Mouse (Mus musculus): ENCODE measurements around the gene Angel2. TPM values are rescaled to one million over a fixed set of nuclear protein-coding genes. Genes with fewer than 3 reads are reported as not detected.

Gene Angel2
- polyA plus RNA-seq, 1 experiment from 2014 or later, result 65.5 TPM

- Histone ChIP-seq H3K9me3 (ENCODE audit: control insufficient read depth, low read length) (no peaks in the 10 kb centered on the region), H3K36me3 (ENCODE audit: control insufficient read depth, insufficient read depth, low read length) (peaks cover 5% of the 10 kb centered on the region; the same call in 1 of the 2 replicates), H3K27ac (ENCODE audit: low read depth, low read length) (no peak overlapping the region), H3K27me3 (ENCODE audit: control insufficient read depth, insufficient read depth, low read length) (no peaks in the 10 kb centered on the region), H3K4me3 (ENCODE audit: low read depth, low read length) (no peak overlapping the region), H3K9ac (ENCODE audit: low read length) (no peak overlapping the region), H3K4me1 (ENCODE audit: control insufficient read depth, insufficient read depth, low read length) (peaks cover 3% of the 10 kb centered on the region), H3K4me2 (no peak overlapping the region)
- ATAC-seq (ENCODE audit: low FRiP score) (no peak), DNase-seq (ENCODE audit: low spot score, missing footprints) (no peak)
- WGBS, result 92% methylated on average over 14 of the region's 14 CpGs
Observed at GRCm38 (mm10) chr1:190971708-190972610, 47.0 kb downstream of the Angel2 start.

GRCm38 (mm10) chr1:190972612-190973192 is 47.8 kb downstream of the Angel2 start:
- no peak for DNase-seq (ENCODE audit: low spot score, missing footprints)
- H3K36me3 ChIP-seq (ENCODE audit: control insufficient read depth, insufficient read depth, low read length), result peaks cover 5% of the 10 kb centered on the region; the same call in 1 of the 2 replicates
- peaks cover 10% of the 10 kb centered on the region for H3K4me1 ChIP-seq (ENCODE audit: control insufficient read depth, insufficient read depth, low read length)
- WGBS, result 76% methylated on average over 7 of the region's 7 CpGs
- no peaks in the 10 kb centered on the region for H3K27me3 ChIP-seq (ENCODE audit: control insufficient read depth, insufficient read depth, low read length)
- ATAC-seq (ENCODE audit: low FRiP score), result no peak
- no peak overlapping the region for H3K9ac ChIP-seq (ENCODE audit: low read length)
- no peaks in the 10 kb centered on the region for H3K9me3 ChIP-seq (ENCODE audit: control insufficient read depth, low read length)
- H3K4me3 ChIP-seq (ENCODE audit: low read depth, low read length), result no peak overlapping the region
- no peak overlapping the region for H3K27ac ChIP-seq (ENCODE audit: low read depth, low read length)
- H3K4me2 ChIP-seq, result no peak overlapping the region

GRCm38 (mm10) chr1:190974191-190974590 is 49.3 kb downstream of the Angel2 start:
- Histone ChIP-seq H3K4me3 (ENCODE audit: low read depth, low read length) (no peak overlapping the region), H3K4me2 (no peak overlapping the region), H3K27me3 (ENCODE audit: control insufficient read depth, insufficient read depth, low read length) (no peaks in the 10 kb centered on the region), H3K9ac (ENCODE audit: low read length) (no peak overlapping the region), H3K27ac (ENCODE audit: low read depth, low read length) (no peak overlapping the region), H3K9me3 (ENCODE audit: control insufficient read depth, low read length) (no peaks in the 10 kb centered on the region), H3K4me1 (ENCODE audit: control insufficient read depth, insufficient read depth, low read length) (peaks cover 16% of the 10 kb centered on the region), H3K36me3 (ENCODE audit: control insufficient read depth, insufficient read depth, low read length) (peaks cover 3% of the 10 kb centered on the region; the same call in 1 of the 2 replicates)
- ATAC-seq (ENCODE audit: low FRiP score) (no peak), DNase-seq (ENCODE audit: low spot score, missing footprints) (no peak)
- 91% methylated on average over 8 of the region's 8 CpGs for WGBS

GRCm38 (mm10) chr1:190974833-190975232 is 49.9 kb downstream of the Angel2 start:
- DNase-seq (ENCODE audit: low spot score, missing footprints) (no peak), ATAC-seq (ENCODE audit: low FRiP score) (no peak)
- Histone ChIP-seq H3K4me3 (ENCODE audit: low read depth, low read length) (no peak overlapping the region), H3K27me3 (ENCODE audit: control insufficient read depth, insufficient read depth, low read length) (no peaks in the 10 kb centered on the region), H3K4me2 (no peak overlapping the region), H3K27ac (ENCODE audit: low read depth, low read length) (no peak overlapping the region), H3K9ac (ENCODE audit: low read length) (no peak overlapping the region), H3K9me3 (ENCODE audit: control insufficient read depth, low read length) (no peaks in the 10 kb centered on the region), H3K4me1 (ENCODE audit: control insufficient read depth, insufficient read depth, low read length) (peaks cover 16% of the 10 kb centered on the region), H3K36me3 (ENCODE audit: control insufficient read depth, insufficient read depth, low read length) (0 out of 2 replicates have a peak, but pooled peaks cover 3% of the 10 kb centered on the region)
- 89% methylated on average over 1 of the region's 1 CpGs for WGBS

- DNase-seq (ENCODE audit: low spot score, missing footprints), result no peak
- H3K27me3 ChIP-seq (ENCODE audit: control insufficient read depth, insufficient read depth, low read length), result no peaks in the 10 kb centered on the region
- peak overlapping the region; percentile 99 for H3K4me2 ChIP-seq
- H3K4me1 ChIP-seq (ENCODE audit: control insufficient read depth, insufficient read depth, low read length), result peaks cover 16% of the 10 kb centered on the region
- H3K4me3 ChIP-seq (ENCODE audit: low read depth, low read length), result peak overlapping the region; percentile 65
- no peak overlapping the region for H3K27ac ChIP-seq (ENCODE audit: low read depth, low read length)
- H3K9me3 ChIP-seq (ENCODE audit: control insufficient read depth, low read length), result no peaks in the 10 kb centered on the region
- 0 out of 2 replicates have a peak, but pooled peaks cover 3% of the 10 kb centered on the region for H3K36me3 ChIP-seq (ENCODE audit: control insufficient read depth, insufficient read depth, low read length)
- ATAC-seq (ENCODE audit: low FRiP score), result no peak
- WGBS, result 62% methylated on average over 11 of the region's 11 CpGs
- H3K9ac ChIP-seq (ENCODE audit: low read length), result peak overlapping the region; percentile 90
Observed at GRCm38 (mm10) chr1:190976887-190977573, 52.1 kb downstream of the Angel2 start.

- H3K36me3 ChIP-seq (ENCODE audit: control insufficient read depth, insufficient read depth, low read length), result 0 out of 2 replicates have a peak, but pooled peaks cover 3% of the 10 kb centered on the region
- ATAC-seq (ENCODE audit: low FRiP score), result peak; percentile 17
- no peak overlapping the region for H3K27ac ChIP-seq (ENCODE audit: low read depth, low read length)
- H3K4me3 ChIP-seq (ENCODE audit: low read depth, low read length), result peak overlapping the region; percentile 65
- peak overlapping the region; percentile 99 for H3K4me2 ChIP-seq
- peak; percentile 94 for DNase-seq (ENCODE audit: low spot score, missing footprints)
- H3K9me3 ChIP-seq (ENCODE audit: control insufficient read depth, low read length), result no peaks in the 10 kb centered on the region
- H3K27me3 ChIP-seq (ENCODE audit: control insufficient read depth, insufficient read depth, low read length), result no peaks in the 10 kb centered on the region
- peaks cover 16% of the 10 kb centered on the region for H3K4me1 ChIP-seq (ENCODE audit: control insufficient read depth, insufficient read depth, low read length)
- under 1% methylated on average over 22 of the region's 22 CpGs for WGBS
- peak overlapping the region; percentile 90 for H3K9ac ChIP-seq (ENCODE audit: low read length)
Observed at GRCm38 (mm10) chr1:190978001-190978400, 53.1 kb downstream of the Angel2 start.

GRCm38 (mm10) chr1:190978511-190979073 is 53.7 kb downstream of the Angel2 start:
- Histone ChIP-seq H3K4me1 (ENCODE audit: control insufficient read depth, insufficient read depth, low read length) (peaks cover 16% of the 10 kb centered on the region), H3K4me2 (peak overlapping the region; percentile 99), H3K4me3 (ENCODE audit: low read depth, low read length) (peak overlapping the region; percentile 65), H3K9ac (ENCODE audit: low read length) (peak overlapping the region; percentile 90), H3K36me3 (ENCODE audit: control insufficient read depth, insufficient read depth, low read length) (0 out of 2 replicates have a peak, but pooled peaks cover 3% of the 10 kb centered on the region), H3K27me3 (ENCODE audit: control insufficient read depth, insufficient read depth, low read length) (no peaks in the 10 kb centered on the region), H3K27ac (ENCODE audit: low read depth, low read length) (peak overlapping the region; percentile 80), H3K9me3 (ENCODE audit: control insufficient read depth, low read length) (no peaks in the 10 kb centered on the region)
- WGBS, result under 1% methylated on average over 46 of the region's 46 CpGs
- DNase-seq (ENCODE audit: low spot score, missing footprints) (peak; percentile 95), ATAC-seq (ENCODE audit: low FRiP score) (peak; percentile 77)

- peak within 1 kb of the TSS; percentile 80 for H3K27ac ChIP-seq (ENCODE audit: low read depth, low read length)
- H3K4me1 ChIP-seq (ENCODE audit: control insufficient read depth, insufficient read depth, low read length), result peaks cover 16% of the 10 kb centered on the region
- 0 out of 2 replicates have a peak, but pooled peaks cover 3% of the 10 kb centered on the region for H3K36me3 ChIP-seq (ENCODE audit: control insufficient read depth, insufficient read depth, low read length)
- peak within 1 kb of the TSS; percentile 65 for H3K4me3 ChIP-seq (ENCODE audit: low read depth, low read length)
- H3K9me3 ChIP-seq (ENCODE audit: control insufficient read depth, low read length), result no peaks in the 10 kb centered on the region
- peak; percentile 98 for ATAC-seq (ENCODE audit: low FRiP score)
- peak within 1 kb of the TSS; percentile 99 for H3K4me2 ChIP-seq
- DNase-seq (ENCODE audit: low spot score, missing footprints), result peak; percentile 98
- peak within 1 kb of the TSS; percentile 90 for H3K9ac ChIP-seq (ENCODE audit: low read length)
- WGBS, result under 1% methylated on average over 31 of the region's 38 CpGs
- H3K27me3 ChIP-seq (ENCODE audit: control insufficient read depth, insufficient read depth, low read length), result no peaks in the 10 kb centered on the region
Observed at GRCm38 (mm10) chr1:190979100-190979563, 54.2 kb downstream of the Angel2 start, which contains the start of gene Vash2. TSS of gene Vash2 (minus strand) at chr1:190979296.
